Mouse (Mus musculus): ENCODE results near the gene Obsl1. TPM values are rescaled to one million over a fixed set of nuclear protein-coding genes. Genes with fewer than 3 reads are reported as not detected.
A peak's percentile ranks its signal among the peaks of the same experiment; 100 is the strongest.

The Obsl1 gene
- polyA plus RNA-seq, 1 experiment from 2014 or later = 29.3 TPM

DNA sequence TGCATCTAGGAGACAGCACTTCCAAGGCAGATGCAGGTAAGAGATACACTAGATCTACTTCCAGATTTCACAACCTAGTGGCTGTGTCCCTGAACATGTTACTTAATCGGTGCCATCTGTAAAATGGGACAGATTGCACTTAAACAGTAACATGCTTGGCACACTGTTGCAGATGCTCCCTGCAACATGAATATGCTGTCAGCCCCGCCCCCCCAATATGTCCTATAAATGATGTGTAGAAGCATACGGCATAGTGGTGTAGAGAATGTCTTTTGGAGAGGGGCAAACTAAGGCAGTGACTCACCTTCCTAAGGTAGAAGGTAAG, 28.3 kb downstream of the Obsl1 start:
- Histone ChIP-seq H3K4me2 (peak overlapping the region; percentile 87), H3K9me3 (no peaks in the 10 kb centered on the region), H3K4me1 (peaks cover 53% of the 10 kb centered on the region), H3K27me3 (replicated peaks) (0 out of 2 replicates have a peak, but pooled peaks cover 7% of the 10 kb centered on the region), H3K36me3 (replicated peaks) (peaks cover 28% of the 10 kb centered on the region), H3K27ac (0 out of 2 replicates have a peak overlapping the region, but pooled peaks have one; percentile 12), H3K4me3 (peak overlapping the region; percentile 71), H3K9ac (peak overlapping the region; percentile 63; the same call in 1 of the 2 replicates)
- 46% methylated on average over 3 of the region's 3 CpGs for WGBS
- no peak for ATAC-seq (replicated peaks)

DNA sequence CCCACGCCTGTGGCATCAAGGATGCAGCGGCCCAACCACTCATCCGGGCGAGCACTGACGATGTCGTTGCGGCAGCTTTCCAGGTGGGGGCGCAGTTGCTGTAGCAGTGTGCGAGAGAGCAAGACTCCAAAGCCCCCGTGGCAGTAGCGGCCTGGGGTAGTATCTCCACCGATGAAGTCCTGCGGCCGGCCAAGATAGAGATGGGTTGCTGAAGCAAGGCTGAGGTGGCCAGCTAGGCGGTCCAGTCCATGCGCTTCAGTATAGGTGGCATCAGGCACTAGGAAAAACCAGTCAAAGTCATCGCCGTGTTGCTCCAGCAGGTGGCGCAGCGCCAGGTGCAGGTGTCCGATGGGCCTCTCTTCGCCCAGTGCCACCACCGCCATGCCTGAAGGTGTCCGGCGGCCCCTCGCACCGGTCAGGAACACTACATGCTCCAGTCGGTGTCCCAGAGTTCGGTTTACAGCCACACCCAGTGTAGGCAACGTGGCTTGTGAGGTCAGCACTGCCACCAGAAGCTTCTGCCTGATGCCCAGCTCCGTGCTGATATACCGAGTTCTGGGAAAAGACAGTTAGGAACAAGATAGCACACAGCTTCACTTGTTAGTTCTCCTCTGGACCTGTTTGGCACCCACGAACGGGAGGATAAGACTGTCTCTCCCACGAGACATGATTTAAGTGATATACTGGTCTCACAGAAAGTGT, 28.8 kb downstream of the Obsl1 start:
- Histone ChIP-seq H3K9ac (no peak overlapping the region), H3K9me3 (no peaks in the 10 kb centered on the region), H3K36me3 (replicated peaks) (peaks cover 30% of the 10 kb centered on the region), H3K4me1 (peaks cover 48% of the 10 kb centered on the region), H3K27ac (0 out of 2 replicates have a peak overlapping the region, but pooled peaks have one; percentile 12), H3K27me3 (replicated peaks) (0 out of 2 replicates have a peak, but pooled peaks cover 2% of the 10 kb centered on the region), H3K4me2 (peak overlapping the region; percentile 87), H3K4me3 (peak overlapping the region; percentile 71)
- 10% methylated on average over 35 of the region's 35 CpGs for WGBS
- ATAC-seq (replicated peaks) = no peak

DNA sequence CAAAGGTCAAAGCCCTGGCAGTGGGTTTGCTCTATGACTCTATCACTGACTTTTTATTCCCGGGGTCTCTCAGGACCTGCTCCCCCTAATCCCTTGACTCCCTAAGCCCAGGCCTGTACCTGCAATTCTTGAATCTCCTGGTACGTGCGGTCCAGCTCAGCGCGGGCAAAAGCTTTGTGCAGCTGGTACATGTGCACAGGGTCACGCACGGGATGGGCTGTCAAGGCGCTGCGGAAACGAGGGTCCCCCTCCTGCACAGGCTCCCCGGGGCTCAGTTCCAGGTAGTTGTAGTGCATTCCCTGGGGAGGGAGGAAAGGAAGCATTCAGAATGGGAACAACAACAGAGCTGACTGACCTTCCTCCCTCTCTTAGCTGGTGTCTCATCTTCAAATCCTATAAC, 29.8 kb downstream of the Obsl1 start:
- no peak for ATAC-seq (replicated peaks)
- Histone ChIP-seq H3K9me3 (no peaks in the 10 kb centered on the region), H3K4me1 (peaks cover 40% of the 10 kb centered on the region), H3K36me3 (replicated peaks) (peaks cover 34% of the 10 kb centered on the region), H3K4me3 (no peak overlapping the region), H3K27me3 (replicated peaks) (no peaks in the 10 kb centered on the region), H3K9ac (no peak overlapping the region), H3K4me2 (no peak overlapping the region), H3K27ac (no peak overlapping the region)
- WGBS = 89% methylated on average over 11 of the region's 11 CpGs

DNA sequence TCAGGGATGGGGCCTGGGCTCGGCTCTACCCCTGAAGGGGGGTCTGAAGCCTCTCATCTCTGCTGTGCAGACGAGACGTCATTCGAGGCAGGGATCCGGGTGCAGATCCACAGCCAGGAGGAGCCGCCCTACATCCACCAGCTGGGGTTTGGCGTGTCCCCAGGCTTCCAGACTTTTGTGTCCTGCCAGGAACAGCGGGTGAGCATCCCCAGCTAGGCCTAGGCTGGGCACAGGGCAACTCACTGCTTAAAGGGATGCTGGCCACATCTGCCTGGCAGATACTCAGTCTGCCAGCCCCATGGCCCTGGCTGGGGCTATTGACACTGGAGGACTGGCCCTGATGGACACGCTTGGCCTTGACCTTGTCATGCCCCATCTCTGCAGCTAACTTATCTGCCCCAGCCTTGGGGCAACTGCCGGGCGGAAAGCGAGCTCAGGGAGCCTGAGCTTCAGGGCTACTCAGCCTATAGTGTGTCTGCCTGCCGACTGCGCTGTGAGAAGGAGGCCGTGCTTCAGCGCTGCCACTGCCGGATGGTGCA, 36.9 kb downstream of the Obsl1 start:
- Histone ChIP-seq H3K36me3 (replicated peaks) (peaks cover 17% of the 10 kb centered on the region; the same call in 1 of the 2 replicates), H3K4me1 (peaks cover 22% of the 10 kb centered on the region), H3K4me2 (no peak overlapping the region), H3K27me3 (replicated peaks) (no peaks in the 10 kb centered on the region; the same call in 1 of the 2 replicates), H3K27ac (no peak overlapping the region), H3K4me3 (no peak overlapping the region), H3K9me3 (no peaks in the 10 kb centered on the region), H3K9ac (no peak overlapping the region)
- WGBS = 79% methylated on average over 17 of the region's 17 CpGs
- ATAC-seq (replicated peaks) = no peak

- no peaks in the 10 kb centered on the region; the same call in 1 of the 2 replicates for H3K27me3 ChIP-seq (replicated peaks)
- WGBS = 6% methylated on average over 14 of the region's 14 CpGs
- H3K9me3 ChIP-seq = no peaks in the 10 kb centered on the region
- peak overlapping the region; percentile 15; the same call in 1 of the 2 replicates for H3K9ac ChIP-seq
- H3K4me1 ChIP-seq = peaks cover 27% of the 10 kb centered on the region
- peak; percentile 71 for ATAC-seq (replicated peaks)
- peak overlapping the region; percentile 53; the same call in 1 of the 2 replicates for H3K27ac ChIP-seq
- H3K36me3 ChIP-seq (replicated peaks) = peaks cover 5% of the 10 kb centered on the region; the same call in 1 of the 2 replicates
- H3K4me2 ChIP-seq = no peak overlapping the region
- H3K4me3 ChIP-seq = no peak overlapping the region
Observed at GRCm38 (mm10) chr1:75467215-75467927, 38.9 kb downstream of the Obsl1 start.

DNA sequence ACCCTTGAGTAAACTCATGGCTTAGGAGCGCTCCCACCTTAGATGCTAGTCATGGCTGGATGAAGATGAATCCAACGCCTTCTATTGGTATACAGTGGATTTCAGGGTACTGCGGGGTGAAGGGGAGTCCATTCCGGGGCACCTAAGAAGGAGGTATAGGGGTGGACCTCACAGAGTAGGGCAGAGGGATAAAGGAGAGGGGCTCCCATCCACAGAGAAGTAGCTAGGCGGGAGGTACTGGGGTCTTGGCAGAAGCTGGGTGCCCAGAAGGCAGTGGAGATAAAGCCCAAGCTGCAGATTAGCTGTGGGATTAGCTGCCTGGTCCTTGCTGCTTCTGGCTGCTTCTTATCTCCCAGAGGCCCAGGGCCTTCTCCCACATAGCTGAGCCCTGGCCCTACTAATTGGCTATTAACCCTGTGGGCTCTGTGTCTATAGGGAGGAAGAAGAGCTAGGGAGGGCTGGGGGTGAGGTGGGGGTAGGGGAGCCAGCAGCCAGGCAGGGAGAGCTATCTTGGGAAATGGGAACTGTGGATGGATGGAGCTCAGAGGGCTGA, 42.5 kb downstream of the Obsl1 start:
- ATAC-seq (replicated peaks) = peak; percentile 66
- WGBS = 54% methylated on average over 5 of the region's 5 CpGs
- H3K27me3 ChIP-seq (replicated peaks) = no peaks in the 10 kb centered on the region
- H3K4me3 ChIP-seq = no peak overlapping the region
- H3K9ac ChIP-seq = 0 out of 2 replicates have a peak overlapping the region, but pooled peaks have one; percentile 12
- H3K4me2 ChIP-seq = no peak overlapping the region
- no peaks in the 10 kb centered on the region for H3K36me3 ChIP-seq (replicated peaks)
- H3K9me3 ChIP-seq = no peaks in the 10 kb centered on the region
- peak overlapping the region; percentile 68 for H3K27ac ChIP-seq
- H3K4me1 ChIP-seq = peaks cover 36% of the 10 kb centered on the region

GRCm38 (mm10) chr1:75462636-75463035, 43.6 kb downstream of the Obsl1 start:
- H3K9ac ChIP-seq = no peak overlapping the region
- ATAC-seq (replicated peaks) = no peak
- H3K4me3 ChIP-seq = no peak overlapping the region
- peaks cover 47% of the 10 kb centered on the region for H3K4me1 ChIP-seq
- H3K9me3 ChIP-seq = no peaks in the 10 kb centered on the region
- H3K4me2 ChIP-seq = no peak overlapping the region
- peak overlapping the region; percentile 68; the same call in 1 of the 2 replicates for H3K27ac ChIP-seq
- H3K36me3 ChIP-seq (replicated peaks) = no peaks in the 10 kb centered on the region
- WGBS = 32% methylated on average over 1 of the region's 1 CpGs
- no peaks in the 10 kb centered on the region for H3K27me3 ChIP-seq (replicated peaks)

DNA sequence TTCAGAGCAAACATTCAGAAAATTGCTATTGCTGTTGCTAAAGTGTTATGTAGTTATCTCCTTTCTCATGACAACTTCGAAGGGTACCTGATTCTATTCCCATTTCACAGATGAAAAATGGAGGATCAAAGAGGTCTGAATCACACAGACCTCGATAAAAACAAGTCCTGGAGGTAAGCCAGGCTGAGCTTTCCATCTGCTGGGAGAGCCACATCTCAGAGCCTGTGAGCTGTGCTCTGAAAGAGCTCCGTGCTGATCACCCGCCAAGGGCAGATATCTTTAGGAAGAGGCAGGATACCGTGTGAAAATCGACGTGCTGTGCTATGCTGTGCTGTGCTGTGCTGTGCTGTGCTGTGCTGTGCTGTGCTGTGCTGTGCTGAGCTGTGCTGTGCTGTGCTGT, 46.0 kb downstream of the Obsl1 start:
- H3K4me3 ChIP-seq = no peak overlapping the region
- H3K4me1 ChIP-seq = peaks cover 56% of the 10 kb centered on the region
- no peak overlapping the region for H3K4me2 ChIP-seq
- H3K27ac ChIP-seq = no peak overlapping the region
- no peak overlapping the region for H3K9ac ChIP-seq
- WGBS = 65% methylated on average over 7 of the region's 7 CpGs
- no peak for ATAC-seq (replicated peaks)
- no peaks in the 10 kb centered on the region for H3K36me3 ChIP-seq (replicated peaks)
- no peaks in the 10 kb centered on the region for H3K9me3 ChIP-seq
- no peaks in the 10 kb centered on the region for H3K27me3 ChIP-seq (replicated peaks)

DNA sequence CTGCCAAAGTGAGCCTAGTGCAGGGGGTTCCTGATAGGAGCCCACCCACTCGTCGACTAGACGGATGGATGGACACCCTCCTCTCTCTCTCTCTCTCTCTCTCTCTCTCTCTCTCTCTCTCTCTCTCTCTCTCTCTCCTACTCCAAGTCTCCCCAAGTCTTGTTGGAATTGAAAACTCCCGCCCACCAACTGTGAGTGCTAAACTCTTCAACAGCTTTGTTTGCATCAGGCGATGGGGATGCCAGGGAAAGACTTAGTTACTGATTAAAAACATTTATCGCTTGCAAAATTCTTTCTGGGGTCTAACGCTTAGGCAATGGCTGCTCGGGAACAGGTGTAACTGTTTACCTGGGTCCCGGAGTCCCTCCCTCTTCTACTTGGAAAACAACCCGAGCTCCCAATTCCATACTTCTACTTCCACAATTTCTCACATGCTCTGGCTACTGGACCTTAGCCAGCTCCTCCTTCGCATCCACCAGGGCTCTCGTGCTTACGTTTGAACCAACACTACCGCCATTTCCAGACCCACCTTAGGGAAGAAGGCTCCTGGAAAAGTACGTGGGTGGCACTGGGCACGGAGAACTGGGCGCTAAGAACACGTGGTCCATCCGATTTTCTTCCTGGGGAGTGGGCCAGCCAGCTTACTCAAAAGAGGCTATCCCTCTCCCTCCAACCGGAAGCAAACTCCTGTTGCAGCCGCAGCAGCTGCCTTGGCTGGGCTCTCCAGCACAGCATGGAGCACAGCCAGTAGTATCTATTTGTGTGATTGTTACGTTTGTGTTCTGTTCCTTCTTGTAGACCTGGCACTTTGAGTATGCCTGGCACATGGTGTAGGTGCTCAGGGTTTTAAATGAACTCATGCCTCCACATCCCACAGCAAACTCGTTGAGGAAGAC, 47.2 kb downstream of the Obsl1 start:
- no peaks in the 10 kb centered on the region for H3K36me3 ChIP-seq (replicated peaks)
- ATAC-seq (replicated peaks) = no peak
- no peaks in the 10 kb centered on the region for H3K9me3 ChIP-seq
- peaks cover 46% of the 10 kb centered on the region for H3K4me1 ChIP-seq
- H3K9ac ChIP-seq = peak overlapping the region; percentile 32; the same call in 1 of the 2 replicates
- peak overlapping the region; percentile 76 for H3K27ac ChIP-seq
- WGBS = 16% methylated on average over 23 of the region's 23 CpGs
- H3K4me2 ChIP-seq = peak overlapping the region; percentile 52
- peak overlapping the region; percentile 24 for H3K4me3 ChIP-seq
- H3K27me3 ChIP-seq (replicated peaks) = no peaks in the 10 kb centered on the region

DNA sequence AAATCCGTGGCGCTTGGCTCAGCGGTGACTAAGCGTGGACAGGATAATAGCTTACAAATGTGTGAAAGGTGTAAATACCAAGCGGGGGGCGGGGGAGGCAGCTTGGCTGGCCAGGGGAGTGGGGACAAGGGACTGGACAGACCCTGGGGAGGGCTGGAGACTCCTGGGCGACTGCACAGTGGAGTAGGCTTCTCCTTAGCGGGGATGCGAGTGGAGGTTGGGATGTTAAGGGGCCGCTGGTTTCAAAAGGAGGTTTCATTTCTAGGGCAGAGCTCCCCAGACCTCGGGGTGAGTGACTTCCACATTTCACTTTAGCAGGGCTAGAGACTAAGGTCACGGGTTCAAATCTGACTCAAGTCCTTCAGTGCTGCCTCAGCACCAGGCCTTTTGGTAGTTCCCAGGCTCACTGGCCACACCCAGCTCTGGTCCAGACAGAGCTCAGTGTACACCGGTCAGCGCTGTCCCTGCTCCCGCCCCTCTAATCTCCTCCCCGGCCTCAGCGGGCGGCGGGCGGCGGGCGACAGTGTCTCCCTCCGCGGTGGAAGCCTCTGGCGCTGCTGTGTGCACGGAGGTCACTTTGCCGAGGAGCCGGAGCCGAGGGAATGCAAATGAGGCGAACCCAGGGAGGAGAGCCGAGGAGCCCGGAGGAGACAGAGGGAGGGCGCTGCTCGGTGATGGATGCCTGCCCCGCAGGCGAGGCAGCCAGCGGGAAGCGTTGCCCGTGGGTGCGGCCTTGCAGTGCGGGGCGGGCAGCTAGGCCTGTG, 48.0 kb downstream of the Obsl1 start:
- H3K4me1 ChIP-seq = peaks cover 42% of the 10 kb centered on the region
- peak overlapping the region; percentile 32; the same call in 1 of the 2 replicates for H3K9ac ChIP-seq
- peak overlapping the region; percentile 76 for H3K27ac ChIP-seq
- WGBS = 2% methylated on average over 42 of the region's 42 CpGs
- H3K4me3 ChIP-seq = peak overlapping the region; percentile 24
- H3K9me3 ChIP-seq = no peaks in the 10 kb centered on the region
- H3K27me3 ChIP-seq (replicated peaks) = no peaks in the 10 kb centered on the region
- H3K4me2 ChIP-seq = peak overlapping the region; percentile 52
- no peaks in the 10 kb centered on the region for H3K36me3 ChIP-seq (replicated peaks)
- ATAC-seq (replicated peaks) = peak; percentile 51

GRCm38 (mm10) chr1:75457710-75458024, 48.6 kb downstream of the Obsl1 start:
- H3K9ac ChIP-seq = 0 out of 2 replicates have a peak overlapping the region, but pooled peaks have one; percentile 32
- peak; percentile 5; the same call in 1 of the 2 replicates for ATAC-seq (replicated peaks)

More at GRCm38 (mm10) chr1:75457710-75458024, 48.6 kb downstream of the Obsl1 start:
- no peaks in the 10 kb centered on the region for H3K36me3 ChIP-seq (replicated peaks)
- WGBS = 4% methylated on average over 8 of the region's 10 CpGs
- H3K4me1 ChIP-seq = peaks cover 44% of the 10 kb centered on the region
- 0 out of 2 replicates have a peak overlapping the region, but pooled peaks have one; percentile 24 for H3K4me3 ChIP-seq
- H3K9me3 ChIP-seq = no peaks in the 10 kb centered on the region
- no peaks in the 10 kb centered on the region for H3K27me3 ChIP-seq (replicated peaks)
- peak overlapping the region; percentile 52 for H3K4me2 ChIP-seq
- peak overlapping the region; percentile 76 for H3K27ac ChIP-seq

Measured in midbrain, embryonic 15.5 days (tissue).